Mouse (Mus musculus) olfactory bulb, adult 2 months (tissue): ENCODE data around the gene Lysmd3.

Experiments used
- CTCF ChIP-seq: fragments of 200-500 bp; IDR thresholded peaks from 2 replicates; pipeline ENCODE4 v1.5.1; 2012; ENCODE audit warnings: low read depth, mild to moderate bottlenecking, low read length, moderate library complexity; ENCODE audit not compliant: insufficient read depth
- POLR2A ChIP-seq: fragments of 200-500 bp; IDR thresholded peaks from 2 replicates; pipeline ENCODE4 v1.6.1; 2012; ENCODE audit warnings: mild to moderate bottlenecking, low read depth, low read length, moderate library complexity; ENCODE audit not compliant: insufficient read depth

DNA sequence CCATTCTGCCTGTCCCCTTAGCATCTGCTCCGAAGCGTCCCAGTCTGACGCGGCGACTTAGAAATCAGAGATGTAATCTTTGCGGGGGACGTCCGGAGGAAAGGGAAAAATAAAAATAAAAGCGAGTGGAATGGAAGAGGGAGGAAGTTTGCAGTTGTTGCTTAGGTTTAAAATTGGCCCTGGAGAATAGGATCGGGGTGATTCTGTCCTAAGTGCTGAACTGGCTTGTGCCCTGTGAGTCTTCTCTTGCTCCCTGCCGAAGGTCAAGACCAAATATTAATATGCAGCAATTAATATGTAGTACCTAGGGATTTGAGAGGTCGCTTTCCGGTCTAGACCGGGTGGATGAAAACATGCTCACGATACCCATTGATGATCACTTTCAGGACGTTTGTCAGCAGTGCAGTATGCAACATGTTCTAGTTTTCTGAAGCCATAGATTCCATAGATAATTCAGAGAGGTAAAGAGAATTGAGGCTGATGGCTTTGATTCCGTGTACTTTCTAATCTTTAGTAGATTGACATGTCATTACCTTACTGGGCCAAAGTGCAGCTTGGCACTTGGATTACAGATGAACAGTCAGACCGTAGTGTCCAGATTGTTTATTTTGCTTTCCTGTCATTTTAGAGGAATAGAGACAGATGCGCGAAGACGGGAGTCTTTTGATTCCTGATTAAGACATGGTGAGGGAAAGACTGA, 740 bp downstream of the Lysmd3 start:
- TF ChIP-seq CTCF (no peak), POLR2A (no peak)
